Mouse (Mus musculus) spleen, adult 2 months (tissue): ENCODE results near the gene Clip1.

ENCODE experiments used
- CTCF ChIP-seq: fragments of 200-500 bp; IDR thresholded peaks from 2 replicates; pipeline ENCODE4 v1.5.1; 2011; ENCODE audit warnings: mild to moderate bottlenecking, inconsistent platforms; ENCODE audit not compliant: insufficient read depth, insufficient read length, insufficient replicate concordance; ENCODE audit errors: extremely low read depth
- POLR2A ChIP-seq: fragments of 200-500 bp; IDR thresholded peaks from 2 replicates; pipeline ENCODE4 v1.6.1; 2011; ENCODE audit warnings: low read depth, low read length, inconsistent platforms

DNA sequence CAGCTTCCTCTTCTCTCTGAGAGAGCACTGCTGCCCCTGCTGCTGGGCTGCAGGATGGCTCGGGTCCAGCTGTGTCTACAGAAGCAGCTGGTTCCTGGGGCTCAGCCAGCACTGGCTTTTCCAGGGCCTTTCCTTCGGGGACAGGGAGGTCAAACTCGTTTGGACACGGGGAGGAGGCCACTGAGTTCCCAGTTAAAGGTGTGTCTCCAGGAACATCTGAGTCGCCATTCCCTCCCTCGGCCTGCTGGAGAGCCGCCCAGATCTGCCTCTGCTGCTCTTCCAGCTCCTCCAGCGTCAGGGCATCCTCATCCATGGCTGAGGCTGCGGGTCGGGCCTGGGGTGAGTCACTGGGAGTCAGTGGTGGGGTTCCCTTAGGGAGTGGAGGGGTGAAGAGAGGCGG lies 16.2 kb upstream of the Clip1 start:
- no peak for TF ChIP-seq POLR2A
- no peak for TF ChIP-seq CTCF
